Mouse (Mus musculus): ENCODE measurements around the gene Hipk1.

Gene Hipk1

GRCm38 (mm10) chr3:103743208-103743607 is 48.2 kb downstream of the Hipk1 start:
- no peak for DNase-seq

DNA sequence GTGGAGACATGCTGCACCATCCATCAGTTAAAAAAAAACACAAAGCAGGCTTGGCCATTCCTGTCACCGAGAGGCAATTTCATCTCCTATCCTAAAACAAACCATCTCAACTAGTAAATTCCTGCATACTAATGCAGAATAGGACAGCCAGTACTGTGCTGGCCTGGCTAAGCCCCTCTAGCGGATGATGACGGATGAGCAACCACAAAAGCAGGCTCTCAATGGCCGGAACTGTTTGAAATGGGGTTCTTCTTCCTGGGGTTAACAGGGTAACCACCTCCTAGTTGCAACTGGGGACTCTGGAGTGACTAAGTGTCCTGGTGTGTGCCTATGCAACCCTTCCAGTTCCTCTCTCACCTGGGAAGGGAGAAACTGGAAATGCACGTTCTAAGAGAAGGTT is 51.0 kb downstream of the Hipk1 start:
- no peak for DNase-seq

- DNase-seq: no peak
Observed at GRCm38 (mm10) chr3:103739329-103739728, 52.0 kb downstream of the Hipk1 start, which contains the start of gene Gm10964. Gene Gm10964 (plus strand): TSS chr3:103739366.

DNA sequence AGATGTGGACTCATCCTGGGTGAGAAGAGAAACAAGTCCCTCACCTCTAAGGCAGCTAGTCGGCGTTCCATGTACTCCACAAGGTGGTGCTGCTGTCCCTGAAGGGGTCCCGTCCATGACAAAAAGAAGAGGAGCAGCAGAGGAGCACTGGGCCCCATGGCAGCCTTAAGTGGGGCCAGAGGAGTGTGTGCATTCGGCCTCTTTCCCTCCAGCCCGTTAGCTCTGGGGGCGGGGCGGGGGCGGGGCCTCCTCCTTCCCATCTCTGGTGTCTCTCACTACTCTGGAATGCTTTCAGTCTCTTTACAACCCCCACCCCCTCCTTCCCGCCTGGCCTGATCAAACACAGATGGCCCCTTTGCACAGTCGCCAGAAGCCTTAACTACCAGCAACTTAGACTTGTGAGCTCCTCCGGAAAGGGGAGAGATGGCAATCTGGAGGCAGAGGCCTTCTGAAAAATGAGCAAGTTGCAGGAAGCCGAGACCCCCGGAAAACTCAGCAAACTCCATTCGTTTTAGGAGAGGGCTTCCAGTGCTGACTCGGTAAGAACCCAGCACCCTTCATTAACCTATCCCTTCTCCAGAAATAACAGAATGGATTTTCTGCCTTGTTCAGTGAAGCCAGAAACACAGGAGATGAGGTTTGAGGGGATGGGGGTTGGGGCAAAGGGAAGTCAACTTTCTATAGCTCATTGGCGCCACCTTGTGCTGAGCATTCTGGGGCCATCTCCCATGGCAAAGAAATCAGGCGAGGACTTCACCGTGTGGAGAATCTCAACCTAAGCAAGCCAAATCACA is 53.4 kb downstream of the Hipk1 start, which contains the start of gene Olfml3:
TSS of gene Olfml3 (minus strand) at position 224 of the 794 bp plus-strand sequence.
- DNase-seq: peak; percentile 61 to 75

GRCm38 (mm10) chr3:103737061-103737754 is 54.2 kb downstream of the Hipk1 start:
- no peak for DNase-seq

- DNase-seq: no peak
Observed at GRCm38 (mm10) chr3:103735776-103736600, 55.4 kb downstream of the Hipk1 start.

- DNase-seq: no peak
Observed at GRCm38 (mm10) chr3:103734696-103735519, 56.5 kb downstream of the Hipk1 start.

GRCm38 (mm10) chr3:103733799-103734695 is 57.3 kb downstream of the Hipk1 start:
- DNase-seq: no peak

DNA sequence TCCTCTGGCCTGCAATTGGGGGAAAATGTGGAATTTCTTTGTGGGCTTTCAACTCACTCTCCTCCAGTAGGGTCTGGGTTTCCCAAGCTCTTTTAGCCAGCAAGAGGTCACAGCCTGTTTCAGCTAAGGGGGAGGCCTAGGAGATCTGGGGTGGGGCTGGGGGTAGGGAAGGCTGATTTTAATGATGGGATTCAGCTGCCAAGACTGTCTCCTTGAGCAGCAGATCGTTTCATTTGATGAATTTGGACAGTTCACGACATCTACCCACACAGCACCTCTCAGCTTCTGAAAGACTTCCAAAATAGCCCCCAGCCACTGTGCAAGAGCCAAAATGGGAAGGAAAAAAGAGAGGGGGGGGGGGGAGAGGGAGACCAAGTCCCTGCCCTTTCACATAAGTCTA is 58.2 kb downstream of the Hipk1 start:
- DNase-seq: no peak

DNA sequence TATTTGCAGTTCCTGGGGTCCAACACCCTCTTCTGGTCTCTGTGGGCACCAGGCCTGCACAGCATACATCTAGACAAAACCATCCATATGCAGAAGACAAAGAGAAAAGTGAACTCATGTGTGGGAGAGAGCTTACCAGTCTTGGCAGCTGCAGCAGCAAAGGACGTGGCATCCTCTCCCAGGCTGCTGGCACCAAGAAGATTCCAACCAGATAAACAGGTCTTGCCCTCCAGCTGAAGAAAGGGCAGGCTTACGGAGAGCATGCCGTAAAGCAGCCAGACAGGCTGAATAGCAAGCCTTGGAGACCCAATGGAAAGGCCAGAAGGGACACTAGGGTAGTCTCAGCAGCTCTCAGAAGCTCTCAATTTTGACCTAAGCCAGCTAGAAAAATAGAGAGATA is 59.2 kb downstream of the Hipk1 start:
- no peak for DNase-seq

DNA sequence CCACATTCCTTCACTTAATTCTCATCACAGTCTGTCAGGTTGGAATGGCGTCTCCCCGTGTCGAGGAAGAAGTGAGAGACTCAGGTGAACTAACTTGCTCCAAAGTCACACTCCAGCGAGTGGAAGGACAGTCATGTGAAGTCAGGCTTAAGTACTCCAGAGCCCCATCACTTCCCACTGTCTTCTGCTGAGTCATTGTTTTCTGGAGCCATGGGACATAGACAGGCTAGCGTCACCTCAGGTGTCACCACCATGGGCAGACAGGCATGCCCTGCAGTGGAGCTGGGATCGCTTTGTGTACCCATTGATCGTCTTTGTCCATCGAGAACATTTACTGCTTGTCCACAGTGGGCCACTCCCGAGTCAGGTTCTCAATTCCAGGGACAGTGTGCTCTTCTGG is 61.5 kb downstream of the Hipk1 start:
- DNase-seq: no peak

GRCm38 (mm10) chr3:103727813-103728326 is 63.5 kb downstream of the Hipk1 start:
- no peak for DNase-seq

- no peak for DNase-seq
Observed at GRCm38 (mm10) chr3:103726642-103727041, 64.7 kb downstream of the Hipk1 start.

- no peak for DNase-seq
Observed at GRCm38 (mm10) chr3:103724137-103724536, 67.2 kb downstream of the Hipk1 start.

GRCm38 (mm10) chr3:103718728-103719127 is 72.6 kb downstream of the Hipk1 start:
- peak in 1 of 2 experiments; percentile 3 for DNase-seq

DNA sequence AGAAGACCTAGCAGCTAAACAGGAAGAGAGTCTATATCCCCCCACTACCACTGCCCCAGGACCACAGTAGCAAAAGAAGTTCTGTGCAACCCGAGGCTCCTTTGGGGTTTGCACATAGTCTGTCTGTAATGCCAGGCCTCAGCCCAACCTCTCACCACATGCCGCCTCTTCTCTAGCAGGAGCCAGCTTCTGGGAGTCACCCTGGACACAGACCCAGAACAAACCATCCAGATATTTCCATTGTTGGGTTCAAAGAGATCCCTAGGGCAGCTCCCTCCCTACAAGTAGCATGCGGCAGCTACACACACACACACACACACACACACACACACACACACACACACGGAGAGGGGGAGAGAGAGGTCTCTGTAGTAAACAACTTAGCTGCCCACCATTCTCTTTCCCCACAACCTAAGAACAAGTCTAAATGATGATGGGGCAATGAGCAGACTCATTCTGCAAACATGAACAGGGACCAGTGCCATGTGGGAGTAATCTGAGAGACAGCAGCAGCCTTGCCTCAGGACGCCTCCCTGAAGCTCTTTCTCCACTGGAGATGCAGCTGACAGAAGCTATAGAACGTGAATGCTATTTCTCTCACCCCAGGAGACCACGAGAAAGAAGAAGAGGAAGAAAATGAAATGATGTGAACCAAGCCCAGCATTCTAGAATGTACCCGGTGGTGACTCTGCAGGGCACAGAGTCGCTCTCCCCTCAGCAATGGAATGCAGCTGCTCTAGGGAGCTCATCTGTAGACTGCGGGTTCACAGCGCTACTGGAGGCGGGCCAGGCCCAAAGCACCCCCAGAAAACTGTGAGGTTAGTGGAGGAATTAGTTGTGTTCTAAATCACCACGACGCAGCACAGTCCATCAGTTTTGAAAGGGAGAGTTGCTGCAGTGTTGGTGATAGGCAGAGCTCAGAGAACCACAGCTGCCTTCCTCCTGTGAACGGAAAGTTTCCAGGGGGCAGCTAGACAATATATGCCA is 74.3 kb downstream of the Hipk1 start:
- no peak for DNase-seq

DNA sequence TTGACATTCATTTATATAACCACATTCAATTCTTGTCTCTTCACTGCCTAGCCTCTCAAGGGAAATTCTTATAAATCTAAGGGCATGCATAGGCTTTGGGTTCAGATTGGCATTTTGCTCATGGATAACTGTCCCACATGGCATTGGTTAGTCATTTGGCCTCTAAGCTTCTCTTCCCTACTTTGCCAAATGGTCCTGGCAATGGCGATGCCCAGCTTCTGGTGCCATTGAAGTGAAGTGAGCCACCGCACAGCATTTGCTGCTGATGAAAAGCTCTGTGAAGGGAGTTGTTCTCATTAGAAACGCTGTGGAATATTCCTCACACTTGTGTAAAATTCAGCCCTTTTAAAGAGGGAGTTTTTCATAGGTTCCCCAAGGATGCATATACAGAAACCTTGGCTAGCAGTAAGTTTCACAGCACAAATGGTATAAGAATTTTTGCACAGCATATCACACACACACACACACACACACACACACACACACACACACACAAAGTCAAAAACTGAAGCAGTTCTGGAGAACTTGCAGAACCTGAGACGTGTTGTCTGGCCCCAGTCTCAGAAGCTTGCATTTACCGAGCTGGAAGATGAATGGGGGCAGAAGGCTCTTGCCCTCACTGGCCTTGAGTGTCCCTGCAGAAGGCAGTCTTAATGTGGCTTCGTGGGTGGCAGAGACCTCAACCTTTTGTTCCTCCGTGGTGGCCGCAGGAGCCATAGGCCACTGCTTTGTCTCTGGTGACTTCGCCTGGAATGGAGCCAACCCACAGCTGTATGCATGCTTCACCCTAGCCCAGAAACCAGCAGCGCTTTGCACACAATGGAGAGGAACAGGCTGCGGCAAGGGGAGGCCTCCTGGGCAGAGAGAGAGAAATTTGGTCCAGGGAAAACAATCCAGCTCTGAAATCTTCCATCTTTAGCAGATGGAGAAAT is 75.3 kb downstream of the Hipk1 start:
- DNase-seq: peak in 1 of 2 experiments; percentile 26

DNA sequence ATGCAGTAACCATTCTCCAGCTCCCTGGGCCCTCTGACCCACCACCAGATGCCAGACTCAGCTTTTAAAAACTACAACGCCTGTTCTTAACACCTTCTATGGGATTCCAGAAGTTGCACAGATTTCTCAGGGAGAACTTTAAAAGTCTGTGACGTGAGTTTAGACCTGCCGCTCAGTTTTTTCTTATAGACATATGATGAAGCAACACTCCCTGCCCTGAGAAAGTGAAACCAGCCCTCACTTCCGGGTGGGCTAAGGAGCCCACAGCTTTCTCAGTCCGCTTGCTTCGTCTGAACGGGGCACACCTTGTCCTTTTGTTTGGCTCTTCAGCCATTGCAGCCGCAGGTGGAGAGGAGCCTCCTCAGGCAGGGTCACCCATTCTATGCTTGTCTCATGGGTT is 76.4 kb downstream of the Hipk1 start:
- DNase-seq: no peak
